Mouse (Mus musculus) neural tube, embryonic 12.5 days (tissue): Measurements from ENCODE around the gene Lrrc71. TPM values are rescaled to one million over a fixed set of nuclear protein-coding genes. Genes with fewer than 3 reads are reported as not detected.

Experiments
- ATAC-seq: fragments of 200-750 bp; cut with Nextera tagmentation; 2 replicates; pipeline ENCODE4 v1.8.0; 2017; ENCODE audit warnings: low read depth, mild to moderate bottlenecking, moderate TSS enrichment, moderate library complexity; ENCODE audit not compliant: low FRiP score
- H3K27ac ChIP-seq: fragments of 300-500 bp; sonication (generic); 2 replicates; pipeline ENCODE4 v1.5.1; 2016
- H3K27me3 ChIP-seq: fragments of 300-500 bp; sonication (generic); replicated peaks from 2 replicates; pipeline ENCODE4 v1.6.1; 2016; ENCODE audit warnings: mild to moderate bottlenecking
- H3K36me3 ChIP-seq: fragments of 300-500 bp; sonication (generic); 2 replicates; pipeline ENCODE4 v1.6.1; 2016; ENCODE audit warnings: mild to moderate bottlenecking
- H3K4me1 ChIP-seq: fragments of 300-500 bp; sonication (generic); 2 replicates; pipeline ENCODE4 v1.6.1; 2016
- H3K4me2 ChIP-seq: fragments of 300-500 bp; sonication (generic); replicated peaks from 2 replicates; pipeline ENCODE4 v1.6.1; 2016; ENCODE audit warnings: mild to moderate bottlenecking
- H3K4me3 ChIP-seq: fragments of 300-500 bp; sonication (generic); 2 replicates; pipeline ENCODE4 v1.5.1; 2016
- H3K9ac ChIP-seq: fragments of 300-500 bp; sonication (generic); 2 replicates; pipeline ENCODE4 v1.6.1; 2016; ENCODE audit warnings: mild to moderate bottlenecking
- H3K9me3 ChIP-seq: fragments of 300-500 bp; sonication (generic); 2 replicates; pipeline ENCODE4 v1.6.1; 2016; ENCODE audit warnings: mild to moderate bottlenecking
- WGBS: fragments of 180-500 bp; shearing (Covaris S2); methylation state at CpG from one replicate; pipeline ENCODE4 v1.1.7; 2016; 5-methylcytosine and 5-hydroxymethylcytosine counted together
- polyA plus RNA-seq: library from polyadenylated mRNA; unstranded; fragments of >200 nt; fragmentation: Nextera tagmentation; extraction: Ambion mirVana; gene quantifications from 2 replicates; pipeline ENCODE4 v1.2.1, GENCODE M21; 2016

The Lrrc71 gene
- polyA plus RNA-seq, 1 experiment from 2014 or later = 0.53 TPM

- peaks cover 19% of the 10 kb centered on the region; the same call in 1 of the 2 replicates for H3K4me1 ChIP-seq
- H3K9ac ChIP-seq = no peak overlapping the region
- H3K4me3 ChIP-seq = no peak overlapping the region
- H3K27ac ChIP-seq = no peak overlapping the region
- WGBS = 45% methylated on average over 6 of the region's 6 CpGs
- H3K27me3 ChIP-seq = peaks cover 21% of the 10 kb centered on the region
- no peaks in the 10 kb centered on the region for H3K9me3 ChIP-seq
- H3K4me2 ChIP-seq = no peak overlapping the region
- no peaks in the 10 kb centered on the region for H3K36me3 ChIP-seq
- no peak for ATAC-seq
Observed at GRCm38 (mm10) chr3:87771088-87771487, 22.7 kb upstream of the Lrrc71 start.

GRCm38 (mm10) chr3:87770280-87770679, 21.9 kb upstream of the Lrrc71 start:
- Histone ChIP-seq H3K27ac (no peak overlapping the region), H3K4me1 (peaks cover 11% of the 10 kb centered on the region; the same call in 1 of the 2 replicates), H3K36me3 (no peaks in the 10 kb centered on the region), H3K9me3 (no peaks in the 10 kb centered on the region), H3K9ac (no peak overlapping the region), H3K4me3 (no peak overlapping the region), H3K27me3 (peaks cover 21% of the 10 kb centered on the region), H3K4me2 (no peak overlapping the region)
- ATAC-seq = no peak
- 2% methylated on average over 4 of the region's 4 CpGs for WGBS

- Histone ChIP-seq H3K36me3 (no peaks in the 10 kb centered on the region), H3K4me1 (peaks cover 9% of the 10 kb centered on the region; the same call in 1 of the 2 replicates), H3K27me3 (peaks cover 24% of the 10 kb centered on the region), H3K9me3 (no peaks in the 10 kb centered on the region), H3K27ac (no peak overlapping the region), H3K4me2 (no peak overlapping the region), H3K9ac (no peak overlapping the region), H3K4me3 (no peak overlapping the region)
- WGBS = 82% methylated on average over 8 of the region's 8 CpGs
- ATAC-seq = no peak
Observed at GRCm38 (mm10) chr3:87769506-87769905, 21.1 kb upstream of the Lrrc71 start.

- H3K9ac ChIP-seq = peak overlapping the region; percentile 29; the same call in 1 of the 2 replicates
- 0 out of 2 replicates have a peak, but pooled peaks have one; percentile 21 for ATAC-seq
- WGBS = 2% methylated on average over 35 of the region's 37 CpGs
- H3K4me3 ChIP-seq = peak overlapping the region; percentile 39
- H3K4me2 ChIP-seq = peak overlapping the region; percentile 59
- no peaks in the 10 kb centered on the region for H3K9me3 ChIP-seq
- peaks cover 25% of the 10 kb centered on the region for H3K27me3 ChIP-seq
- H3K27ac ChIP-seq = no peak overlapping the region
- peaks cover 15% of the 10 kb centered on the region for H3K4me1 ChIP-seq
- no peaks in the 10 kb centered on the region for H3K36me3 ChIP-seq
Observed at GRCm38 (mm10) chr3:87768844-87769243, 20.4 kb upstream of the Lrrc71 start.

- Histone ChIP-seq H3K36me3 (no peaks in the 10 kb centered on the region), H3K4me1 (peaks cover 19% of the 10 kb centered on the region), H3K4me3 (peak overlapping the region; percentile 39), H3K9ac (peak overlapping the region; percentile 29; the same call in 1 of the 2 replicates), H3K27ac (no peak overlapping the region), H3K4me2 (peak overlapping the region; percentile 59), H3K27me3 (peaks cover 25% of the 10 kb centered on the region), H3K9me3 (no peaks in the 10 kb centered on the region)
- no peak for ATAC-seq
- 54% methylated on average over 6 of the region's 6 CpGs for WGBS
Observed at GRCm38 (mm10) chr3:87768431-87768830, 20.0 kb upstream of the Lrrc71 start.

GRCm38 (mm10) chr3:87767764-87768163, 19.3 kb upstream of the Lrrc71 start:
- WGBS = 72% methylated on average over 8 of the region's 8 CpGs
- no peaks in the 10 kb centered on the region for H3K36me3 ChIP-seq
- no peak overlapping the region for H3K27ac ChIP-seq
- no peak overlapping the region for H3K4me3 ChIP-seq
- peaks cover 25% of the 10 kb centered on the region for H3K27me3 ChIP-seq
- no peaks in the 10 kb centered on the region for H3K9me3 ChIP-seq
- peaks cover 25% of the 10 kb centered on the region for H3K4me1 ChIP-seq
- no peak overlapping the region for H3K9ac ChIP-seq
- no peak for ATAC-seq
- peak overlapping the region; percentile 59 for H3K4me2 ChIP-seq

DNA sequence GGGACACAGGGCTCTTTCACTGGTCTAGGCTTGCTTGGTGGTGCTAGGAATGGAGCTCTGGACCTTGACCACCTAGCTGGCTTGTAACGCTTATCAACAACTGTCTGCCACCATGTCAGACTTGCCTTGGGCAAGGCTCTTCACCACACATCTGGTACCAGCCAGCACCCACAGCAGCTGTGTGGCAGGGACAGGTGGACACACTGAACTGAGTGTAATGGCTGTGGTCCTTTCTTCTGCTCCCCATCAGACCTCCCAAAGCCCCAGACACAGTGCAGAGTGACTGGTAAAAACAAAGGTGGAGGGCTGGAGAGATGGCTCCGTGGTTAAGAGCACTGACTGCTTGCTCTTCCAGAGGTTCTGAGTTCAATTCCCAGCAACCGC, 17.9 kb upstream of the Lrrc71 start:
- Histone ChIP-seq H3K9me3 (no peaks in the 10 kb centered on the region), H3K4me1 (peaks cover 19% of the 10 kb centered on the region), H3K36me3 (no peaks in the 10 kb centered on the region), H3K4me3 (no peak overlapping the region), H3K4me2 (no peak overlapping the region), H3K9ac (no peak overlapping the region), H3K27ac (no peak overlapping the region), H3K27me3 (peaks cover 22% of the 10 kb centered on the region)
- 85% methylated on average over 3 of the region's 3 CpGs for WGBS
- no peak for ATAC-seq

DNA sequence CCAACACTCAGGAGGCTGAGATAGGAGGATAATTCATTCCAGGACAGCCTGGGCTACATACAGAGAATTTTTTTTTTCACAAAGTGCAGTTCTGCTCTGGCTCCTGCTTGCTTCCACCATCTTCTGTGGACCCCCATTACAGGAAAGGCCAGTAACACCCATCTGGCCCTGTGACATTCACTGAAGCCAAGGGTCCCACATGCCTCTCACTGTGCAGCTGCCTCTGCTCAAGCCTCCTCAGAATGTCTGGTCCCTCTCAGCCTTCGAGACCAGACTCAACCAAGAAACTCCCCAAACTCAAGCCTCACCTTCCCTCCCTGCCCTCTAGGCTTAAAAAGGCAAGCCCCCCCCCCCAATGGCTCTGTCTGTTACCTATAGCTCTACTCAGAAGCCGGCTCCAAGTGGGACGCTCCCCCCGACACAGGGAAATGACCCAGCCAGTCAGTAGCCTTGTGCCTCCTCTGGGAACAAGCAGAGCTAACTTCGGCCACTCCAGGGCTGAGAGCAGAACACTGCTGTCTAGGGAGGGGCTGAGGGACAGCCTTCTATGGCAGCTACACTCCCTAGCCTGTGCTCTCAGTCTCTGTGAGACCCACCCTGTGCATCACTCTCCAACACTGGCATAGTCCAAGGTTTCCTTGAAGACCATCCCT, 17.3 kb upstream of the Lrrc71 start:
- WGBS = 66% methylated on average over 5 of the region's 5 CpGs
- Histone ChIP-seq H3K4me1 (peaks cover 19% of the 10 kb centered on the region), H3K4me2 (no peak overlapping the region), H3K9me3 (no peaks in the 10 kb centered on the region), H3K9ac (no peak overlapping the region), H3K4me3 (no peak overlapping the region), H3K27me3 (peaks cover 22% of the 10 kb centered on the region), H3K36me3 (no peaks in the 10 kb centered on the region), H3K27ac (no peak overlapping the region)
- no peak for ATAC-seq

- WGBS = 14% methylated on average over 10 of the region's 10 CpGs
- H3K4me1 ChIP-seq = peaks cover 19% of the 10 kb centered on the region
- H3K27ac ChIP-seq = no peak overlapping the region
- H3K9ac ChIP-seq = no peak overlapping the region
- 0 out of 2 replicates have a peak overlapping the region, but pooled peaks have one; percentile 40 for H3K4me2 ChIP-seq
- peaks cover 22% of the 10 kb centered on the region for H3K27me3 ChIP-seq
- ATAC-seq = no peak
- H3K4me3 ChIP-seq = no peak overlapping the region
- no peaks in the 10 kb centered on the region for H3K36me3 ChIP-seq
- H3K9me3 ChIP-seq = no peaks in the 10 kb centered on the region
Observed at GRCm38 (mm10) chr3:87765091-87765490, 16.7 kb upstream of the Lrrc71 start.

GRCm38 (mm10) chr3:87764506-87764905, 16.1 kb upstream of the Lrrc71 start:
- no peak overlapping the region for H3K27ac ChIP-seq
- no peaks in the 10 kb centered on the region for H3K9me3 ChIP-seq
- H3K36me3 ChIP-seq = no peaks in the 10 kb centered on the region
- peaks cover 19% of the 10 kb centered on the region for H3K27me3 ChIP-seq
- peaks cover 19% of the 10 kb centered on the region for H3K4me1 ChIP-seq
- 40% methylated on average over 10 of the region's 10 CpGs for WGBS
- no peak overlapping the region for H3K9ac ChIP-seq
- H3K4me2 ChIP-seq = peak overlapping the region; percentile 40
- ATAC-seq = no peak
- no peak overlapping the region for H3K4me3 ChIP-seq

GRCm38 (mm10) chr3:87763683-87764289, 15.4 kb upstream of the Lrrc71 start:
- Histone ChIP-seq H3K4me3 (no peak overlapping the region), H3K27ac (no peak overlapping the region), H3K27me3 (peaks cover 15% of the 10 kb centered on the region), H3K9me3 (no peaks in the 10 kb centered on the region), H3K4me2 (peak overlapping the region; percentile 40), H3K4me1 (peaks cover 18% of the 10 kb centered on the region), H3K9ac (no peak overlapping the region), H3K36me3 (no peaks in the 10 kb centered on the region)
- WGBS = 17% methylated on average over 15 of the region's 15 CpGs
- no peak for ATAC-seq

DNA sequence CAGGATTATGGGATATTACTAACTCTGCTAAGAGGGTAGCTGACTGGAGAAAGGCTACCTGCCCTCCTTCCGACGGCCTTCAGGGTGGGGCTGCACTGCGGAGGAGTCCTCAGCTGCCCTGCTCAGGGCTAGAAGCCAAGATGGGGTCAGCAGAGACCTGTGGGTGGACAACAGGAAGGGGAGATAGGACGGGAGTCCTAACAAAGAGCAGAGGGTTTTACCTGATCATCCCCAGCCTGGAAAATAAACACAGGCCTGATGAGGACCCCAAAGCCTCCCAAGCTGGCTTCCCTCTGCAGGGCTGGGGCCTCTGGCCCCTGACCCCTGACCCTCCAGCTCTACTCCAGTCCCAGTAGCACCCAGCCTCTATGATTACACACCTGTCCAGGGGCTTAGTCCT, 14.8 kb upstream of the Lrrc71 start:
- Histone ChIP-seq H3K4me1 (peaks cover 16% of the 10 kb centered on the region), H3K36me3 (no peaks in the 10 kb centered on the region), H3K27ac (no peak overlapping the region), H3K9me3 (no peaks in the 10 kb centered on the region), H3K4me3 (no peak overlapping the region), H3K4me2 (no peak overlapping the region), H3K9ac (no peak overlapping the region), H3K27me3 (peaks cover 9% of the 10 kb centered on the region)
- 67% methylated on average over 4 of the region's 4 CpGs for WGBS
- ATAC-seq = no peak
